8 mouse cellular contexts compared by ENCODE assay signal in genomic region chr7:127966371-127966918, GRCm38 (mm10). TPM values are rescaled to one million over a fixed set of nuclear protein-coding genes. Genes with fewer than 3 reads are reported as not detected.
DNase-seq lines count a peak whose midpoint lies in the region; ATAC-seq and TF ChIP-seq lines count a peak whose summit lies in the region.

No protein-coding gene starts in this region.

- H3K27ac ChIP-seq in MEL (ENCODE audit: control insufficient read depth, low read depth, low read length), result peak overlapping the region; percentile 83
- H3K27ac ChIP-seq in embryonic fibroblast, embryonic 13.5 days (ENCODE audit: insufficient read depth, low read length), result peak overlapping the region; percentile 88
- H3K27ac ChIP-seq in midbrain, embryonic 15.5 days, result peak overlapping the region; percentile 97

- TF ChIP-seq RAD21 in MEL (IDR thresholded peaks at IDR 0.05; ENCODE audit: low read depth, low read length), result no peak

- H3K79me2 ChIP-seq in MEL (ENCODE audit: control insufficient read depth, insufficient read depth, low read length, poor library complexity), result peaks cover 33% of the 10 kb centered on the region

- no peaks in the 10 kb centered on the region for H3K9me3 ChIP-seq in MEL (replicated peaks; ENCODE audit: insufficient read depth, low read length)
- no peaks in the 10 kb centered on the region for H3K9me3 ChIP-seq in midbrain, embryonic 15.5 days

- DNase-seq in kidney, adult 18-20 months, result peak; percentile 19
- no peak for DNase-seq in kidney, postnatal 14 days
- peak; percentile 67 for DNase-seq in MEL (ENCODE audit: low read depth, low spot score)
- peak; percentile 49 for DNase-seq in induced T-regulatory cell, adult 2 months (ENCODE audit: low read depth)
- no peak for DNase-seq in gastrocnemius, postnatal 14 days
- no peak for DNase-seq in left cerebral cortex, postnatal 10 days (ENCODE audit: extremely low spot score in 1 of 2, low spot score in 2 of 2)

- H3K4me3 ChIP-seq in MEL (ENCODE audit: control insufficient read depth in 1 of 2, insufficient read depth in 1 of 2, low read depth in 2 of 2, low read length in 2 of 2), result peak overlapping the region; percentile 74 to 75
- H3K4me3 ChIP-seq in embryonic fibroblast, embryonic 13.5 days (ENCODE audit: insufficient read depth, low read length), result peak overlapping the region; percentile 64
- peak overlapping the region; percentile 90 for H3K4me3 ChIP-seq in midbrain, embryonic 15.5 days

- peak overlapping the region; percentile 58 for H3K4me2 ChIP-seq in midbrain, embryonic 15.5 days

- intact Hi-C loops in gastrocnemius, postnatal 14 days (cut with DNase I; ENCODE audit: low total_unique reads), result no loop called here
- intact Hi-C loops in left cerebral cortex, postnatal 10 days (cut with DNase I), result no loop called here

- H3K36me3 ChIP-seq in MEL (ENCODE audit: control insufficient read depth in 1 of 2, insufficient read depth in 2 of 2, low read length in 2 of 2), result peaks cover 11 to 24% of the 10 kb centered on the region in 2 experiments
- peaks cover 16% of the 10 kb centered on the region for H3K36me3 ChIP-seq in midbrain, embryonic 15.5 days (replicated peaks)

- H3K27me3 ChIP-seq in MEL (ENCODE audit: control insufficient read depth in 1 of 2, insufficient read depth in 2 of 2, low read length in 2 of 2), result no peaks in the 10 kb centered on the region
- H3K27me3 ChIP-seq in midbrain, embryonic 15.5 days (replicated peaks), result no peaks in the 10 kb centered on the region

- TF ChIP-seq POLR2A in MEL (IDR thresholded peaks at IDR 0.05; ENCODE audit: control insufficient read depth in 1 of 2, insufficient read depth in 1 of 2, low read depth in 1 of 2, low read length in 2 of 2, poor library complexity in 1 of 2), result no peak
- TF ChIP-seq POLR2A in embryonic fibroblast, embryonic 13.5 days (IDR thresholded peaks at IDR 0.05; ENCODE audit: low read depth, low read length), result 0 out of 2 replicates have a peak, but pooled peaks have one; percentile 40

- TF ChIP-seq CTCF in MEL (IDR thresholded peaks at IDR 0.05 in 2 of 3, conservative IDR thresholded peaks at IDR 0.05 in 1 of 3; ENCODE audit: control insufficient read depth in 1 of 3, insufficient read depth in 1 of 3, low read depth in 2 of 3, low read length in 3 of 3, poor library complexity in 1 of 3, severe bottlenecking in 1 of 3), result no peak
- TF ChIP-seq CTCF in embryonic fibroblast, embryonic 13.5 days (IDR thresholded peaks at IDR 0.05; ENCODE audit: borderline replicate concordance, insufficient read depth, low read length), result no peak

- H3K4me1 ChIP-seq in MEL (ENCODE audit: control insufficient read depth in 1 of 2, insufficient read depth in 2 of 2, low read length in 2 of 2), result peaks cover 3 to 13% of the 10 kb centered on the region in 2 experiments
- no peaks in the 10 kb centered on the region for H3K4me1 ChIP-seq in embryonic fibroblast, embryonic 13.5 days (ENCODE audit: control insufficient read depth, insufficient read depth, low read length)
- H3K4me1 ChIP-seq in midbrain, embryonic 15.5 days, result peaks cover 22% of the 10 kb centered on the region

- H3K9ac ChIP-seq in MEL (ENCODE audit: control insufficient read depth, low read depth, low read length, poor library complexity, severe bottlenecking), result peak overlapping the region; percentile 82
- H3K9ac ChIP-seq in midbrain, embryonic 15.5 days, result peak overlapping the region; percentile 88

- TF ChIP-seq EP300 in MEL (IDR thresholded peaks at IDR 0.05; ENCODE audit: low read depth in 1 of 2, low read length in 2 of 2), result no peak

- ATAC-seq in midbrain, embryonic 15.5 days (replicated peaks), result no peak; the same call in 1 of the 2 replicates

- WGBS in midbrain, embryonic 15.5 days, result 9% methylated on average over 10 of the region's 10 CpGs

TF ChIP-seq in MEL, 35 proteins besides CTCF, POLR2A, EP300 and RAD21:
- no peak for TF ChIP-seq JUND (IDR thresholded peaks at IDR 0.05; ENCODE audit: low read depth, low read length)
- TF ChIP-seq POLR2AphosphoS5 (IDR thresholded peaks at IDR 0.05; ENCODE audit: borderline replicate concordance, low read depth, low read length), result no peak
- no peak for TF ChIP-seq ZMIZ1 (IDR thresholded peaks at IDR 0.05; ENCODE audit: low read depth, low read length)
- no peak for TF ChIP-seq USF2 (IDR thresholded peaks at IDR 0.05; ENCODE audit: borderline replicate concordance in 1 of 2, insufficient read depth in 1 of 2, low read depth in 1 of 2, low read length in 2 of 2)
- TF ChIP-seq MAX (IDR thresholded peaks at IDR 0.05; ENCODE audit: low read length), result no peak
- no peak for TF ChIP-seq SIN3A (IDR thresholded peaks at IDR 0.05; ENCODE audit: low read length)
- TF ChIP-seq KAT2A (conservative IDR thresholded peaks at IDR 0.05; ENCODE audit: low read depth, low read length), result no peak
- TF ChIP-seq CHD1 (IDR thresholded peaks at IDR 0.05; ENCODE audit: low read depth, low read length), result no peak
- no peak for TF ChIP-seq NRF1 (IDR thresholded peaks at IDR 0.05; ENCODE audit: insufficient read depth, low read depth, low read length, poor library complexity, severe bottlenecking)
- TF ChIP-seq E2F4 (IDR thresholded peaks at IDR 0.05; ENCODE audit: borderline replicate concordance, low read depth, low read length), result no peak
- no peak for TF ChIP-seq CHD2 (IDR thresholded peaks at IDR 0.05; ENCODE audit: low read length)
- no peak for TF ChIP-seq ZNF384 (IDR thresholded peaks at IDR 0.05; ENCODE audit: low read depth, low read length)
- no peak; the same call in 1 of the 2 replicates for TF ChIP-seq MXI1 (IDR thresholded peaks at IDR 0.05; ENCODE audit: low read depth, low read length)
- TF ChIP-seq ELF1 (IDR thresholded peaks at IDR 0.05; ENCODE audit: low read depth, low read length), result no peak

RNA-seq across cellular contexts. Expression of gene Fus, which starts 0.8 kb away (rescaled TPM):
- total RNA-seq in MEL (2012; rRNA removed), result 49.7 and 60.5 TPM in 2 replicates
- polyA plus RNA-seq in MEL (2012; ENCODE audit: insufficient read depth in 1 of 2, insufficient read length in 2 of 2, low read depth in 1 of 2, low replicate concordance in 2 of 2, missing spikeins in 1 of 2), result 100 to 1,000 TPM; 346 to 848 TPM
- 861 and 978 TPM in 2 replicates for polyA plus RNA-seq in embryonic fibroblast, embryonic 13.5 days (2011; ENCODE audit: insufficient read length, low read depth, missing spikeins)
- 380 and 381 TPM in 2 replicates for polyA plus RNA-seq in midbrain, embryonic 15.5 days (2015; fragmentation: Nextera tagmentation; extraction: Ambion mirVana)
- total RNA-seq in gastrocnemius, postnatal 14 days (2021), result 100 to 1,000 TPM; 111 to 123 TPM
- total RNA-seq in left cerebral cortex, postnatal 10 days (2021), result 100 to 1,000 TPM; 387 to 389 TPM

RNA-seq across cellular contexts. Expression of gene Prss36, which starts 19.9 kb away (rescaled TPM):
- 1.7 and 1.9 TPM in 2 replicates for total RNA-seq in MEL (2012; rRNA removed)
- 1 to 10 TPM in 1 of 2 experiments, not detected in 1; 5.1 TPM for polyA plus RNA-seq in MEL (2012; ENCODE audit: insufficient read depth in 1 of 2, insufficient read length in 2 of 2, low read depth in 1 of 2, low replicate concordance in 2 of 2, missing spikeins in 1 of 2)
- polyA plus RNA-seq in embryonic fibroblast, embryonic 13.5 days (2011; ENCODE audit: insufficient read length, low read depth, missing spikeins), result 6.8 and 7.1 TPM in 2 replicates
- 10.4 and 15.5 TPM in 2 replicates for polyA plus RNA-seq in midbrain, embryonic 15.5 days (2015; fragmentation: Nextera tagmentation; extraction: Ambion mirVana)
- total RNA-seq in gastrocnemius, postnatal 14 days (2021), result 1 to 10 TPM; 6.5 to 8.2 TPM
- 10 to 100 TPM; 12.2 to 14.4 TPM for total RNA-seq in left cerebral cortex, postnatal 10 days (2021)

RNA-seq across cellular contexts. Expression of gene Pycard, which starts 27.2 kb away (rescaled TPM):
- 0.10 and 0.12 TPM in 2 replicates for total RNA-seq in MEL (2012; rRNA removed)
- polyA plus RNA-seq in MEL (2012; ENCODE audit: insufficient read depth in 1 of 2, insufficient read length in 2 of 2, low read depth in 1 of 2, low replicate concordance in 2 of 2, missing spikeins in 1 of 2), result under 1 TPM in 1 of 2 experiments, not detected in 1; 0.24 TPM
- 1.0 and 1.5 TPM in 2 replicates for polyA plus RNA-seq in embryonic fibroblast, embryonic 13.5 days (2011; ENCODE audit: insufficient read length, low read depth, missing spikeins)
- polyA plus RNA-seq in midbrain, embryonic 15.5 days (2015; fragmentation: Nextera tagmentation; extraction: Ambion mirVana), result 6.5 and 7.9 TPM in 2 replicates
- total RNA-seq in gastrocnemius, postnatal 14 days (2021), result 1 to 10 TPM; 1.8 to 1.9 TPM
- 1 to 10 TPM; 3.7 to 5.5 TPM for total RNA-seq in left cerebral cortex, postnatal 10 days (2021)

RNA-seq across cellular contexts. Expression of gene Prss8, which starts 36.5 kb away (rescaled TPM):
- total RNA-seq in MEL (2012; rRNA removed), result 0.12 TPM in 1 of 2 replicates, not detected in the other
- under 1 TPM in 1 of 2 experiments, not detected in 1; 0.21 TPM for polyA plus RNA-seq in MEL (2012; ENCODE audit: insufficient read depth in 1 of 2, insufficient read length in 2 of 2, low read depth in 1 of 2, low replicate concordance in 2 of 2, missing spikeins in 1 of 2)
- not detected in 2 replicates for polyA plus RNA-seq in embryonic fibroblast, embryonic 13.5 days (2011; ENCODE audit: insufficient read length, low read depth, missing spikeins)
- polyA plus RNA-seq in midbrain, embryonic 15.5 days (2015; fragmentation: Nextera tagmentation; extraction: Ambion mirVana), result 0.29 and 0.35 TPM in 2 replicates
- not detected for total RNA-seq in gastrocnemius, postnatal 14 days (2021)
- total RNA-seq in left cerebral cortex, postnatal 10 days (2021), result under 1 TPM; 0.64 to 0.81 TPM

RNA-seq across cellular contexts. Expression of gene Trim72, which starts 37.3 kb away (rescaled TPM):
- total RNA-seq in MEL (2012; rRNA removed), result 0.13 and 0.19 TPM in 2 replicates
- polyA plus RNA-seq in MEL (2012; ENCODE audit: insufficient read depth in 1 of 2, insufficient read length in 2 of 2, low read depth in 1 of 2, low replicate concordance in 2 of 2, missing spikeins in 1 of 2), result under 1 TPM in 1 of 2 experiments, not detected in 1; 0.14 TPM
- not detected in 2 replicates for polyA plus RNA-seq in embryonic fibroblast, embryonic 13.5 days (2011; ENCODE audit: insufficient read length, low read depth, missing spikeins)
- polyA plus RNA-seq in midbrain, embryonic 15.5 days (2015; fragmentation: Nextera tagmentation; extraction: Ambion mirVana), result 0.10 TPM in 1 of 2 replicates, not detected in the other
- 100 to 1,000 TPM; 246 TPM for total RNA-seq in gastrocnemius, postnatal 14 days (2021)
- under 1 TPM; 0.39 to 0.62 TPM for total RNA-seq in left cerebral cortex, postnatal 10 days (2021)

Comparison
In these comparisons a context has a peak if more than half of its experiments do, and no peak if none do; other contexts are left out.
1. DNase-seq: peak in kidney, adult 18-20 months (single experiment), MEL (single experiment) and induced T-regulatory cell, adult 2 months (single experiment); none in kidney, postnatal 14 days (single experiment), gastrocnemius, postnatal 14 days (single experiment) and left cerebral cortex, postnatal 10 days (0 of 2).
2. Peak in every context shown above with its lines, with median percentiles within 50 percentile points of each other: H3K27ac ChIP-seq and H3K4me3 ChIP-seq.